Mouse (Mus musculus): ENCODE measurements around the gene Cxcl12. TPM values are rescaled to one million over a fixed set of nuclear protein-coding genes. Genes with fewer than 3 reads are reported as not detected.

Gene Cxcl12
- total RNA-seq (2021): 10 to 100 TPM; 43.4 to 45.8 TPM
- long read RNA-seq, experiment 1, full-length matches to known transcripts: 13 of 35 reads
- long read RNA-seq, experiment 1, partial matches to known transcripts: 0 of 35 reads
- long read RNA-seq, experiment 1, other reads (novel, unspliced or antisense): 22 of 35 reads
- long read RNA-seq, experiment 2, full-length matches to known transcripts: 16 of 44 reads
- long read RNA-seq, experiment 2, partial matches to known transcripts: 1 of 44 reads
- long read RNA-seq, experiment 2, other reads (novel, unspliced or antisense): 27 of 44 reads

DNA sequence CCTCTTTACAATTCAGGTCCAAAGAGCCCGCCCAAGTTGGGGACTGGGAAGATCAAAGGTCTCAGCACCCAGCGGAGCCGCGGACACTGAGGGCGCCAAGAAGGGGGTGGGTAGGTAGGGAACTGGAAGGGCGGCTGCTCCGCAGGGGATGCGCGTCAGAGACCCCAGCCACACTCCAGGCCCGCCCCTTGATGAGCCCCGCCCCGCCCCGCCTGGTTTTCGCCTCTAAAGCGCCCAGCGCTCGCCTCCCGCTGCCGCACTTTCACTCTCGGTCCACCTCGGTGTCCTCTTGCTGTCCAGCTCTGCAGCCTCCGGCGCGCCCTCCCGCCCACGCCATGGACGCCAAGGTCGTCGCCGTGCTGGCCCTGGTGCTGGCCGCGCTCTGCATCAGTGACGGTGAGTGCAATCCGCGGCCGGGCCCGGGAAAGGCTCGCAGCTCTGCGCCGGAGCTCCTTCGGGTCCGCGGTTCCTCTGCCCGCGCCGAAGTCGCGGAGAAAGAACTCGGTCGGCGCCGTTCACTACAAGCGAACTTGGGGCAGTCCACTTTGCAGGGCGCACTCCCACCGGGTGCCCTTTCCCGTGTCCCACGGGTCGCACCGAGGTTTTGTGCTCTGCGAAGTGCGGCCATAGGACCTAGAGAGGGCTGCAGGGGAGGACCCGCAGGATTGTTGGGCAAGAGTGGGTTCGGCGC, at the start of gene Cxcl12:
TSS of gene Cxcl12 (plus strand) at position 215 of the 691 bp plus-strand sequence.
- intact Hi-C loops (cut with DNase I): loop anchor here (5.0 to 10.0 kb wide), 4 partner anchors 401 to 589 kb away; partner anchors contain the start of gene Depp1
- H3K27ac ChIP-seq: peak within 1 kb of the TSS; percentile 69
- peak; percentile 27 to 30 for DNase-seq (ENCODE audit: extremely low spot score in 1 of 2, low spot score in 2 of 2)
- no peak for TF ChIP-seq CTCF (IDR thresholded peaks at IDR 0.05)
- peak within 1 kb of the TSS; percentile 56 for H3K4me3 ChIP-seq

- intact Hi-C loops (cut with DNase I): no loop called here
- no peak for TF ChIP-seq CTCF (IDR thresholded peaks at IDR 0.05)
- Histone ChIP-seq H3K27ac (no peak overlapping the region), H3K4me3 (no peak overlapping the region)
- DNase-seq (ENCODE audit: extremely low spot score in 1 of 2, low spot score in 2 of 2): no peak
These were observed 46.3 kb upstream of the Cxcl12 start for GRCm38 (mm10) chr6:117122074-117122473.

DNA sequence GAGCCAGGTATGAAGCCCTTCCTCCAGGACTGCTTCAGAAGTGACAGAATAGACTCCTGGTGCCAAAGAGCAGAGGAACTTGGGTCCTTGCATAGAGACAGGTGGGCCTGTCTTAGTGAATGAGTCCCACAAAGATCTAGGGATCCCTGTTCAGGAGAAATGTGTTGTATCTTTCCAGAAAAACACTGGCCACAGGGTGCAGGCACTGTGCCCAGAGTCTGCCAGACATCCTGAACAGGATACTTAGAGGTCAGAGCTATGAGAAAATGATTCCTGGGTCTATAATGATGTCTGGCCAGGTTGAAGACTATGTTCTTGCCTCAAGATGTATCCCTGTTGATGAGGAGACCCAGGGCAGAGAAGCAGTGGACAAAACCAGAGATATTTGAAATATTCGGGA, 42.0 kb upstream of the Cxcl12 start:
- intact Hi-C loops (cut with DNase I): no loop called here
- no peak overlapping the region for H3K4me3 ChIP-seq

GRCm38 (mm10) chr6:117129443-117129842, 38.9 kb upstream of the Cxcl12 start:
- intact Hi-C loops (cut with DNase I): no loop called here
- no peak for TF ChIP-seq CTCF (IDR thresholded peaks at IDR 0.05)
- DNase-seq (ENCODE audit: extremely low spot score in 1 of 2, low spot score in 2 of 2): no peak
- no peak overlapping the region for H3K27ac ChIP-seq
- no peak overlapping the region for H3K4me3 ChIP-seq

More for the DNA sequence above, 42.0 kb upstream of the Cxcl12 start:
- no peak overlapping the region for H3K27ac ChIP-seq
- no peak for TF ChIP-seq CTCF (IDR thresholded peaks at IDR 0.05)
- DNase-seq (ENCODE audit: extremely low spot score in 1 of 2, low spot score in 2 of 2): no peak

DNA sequence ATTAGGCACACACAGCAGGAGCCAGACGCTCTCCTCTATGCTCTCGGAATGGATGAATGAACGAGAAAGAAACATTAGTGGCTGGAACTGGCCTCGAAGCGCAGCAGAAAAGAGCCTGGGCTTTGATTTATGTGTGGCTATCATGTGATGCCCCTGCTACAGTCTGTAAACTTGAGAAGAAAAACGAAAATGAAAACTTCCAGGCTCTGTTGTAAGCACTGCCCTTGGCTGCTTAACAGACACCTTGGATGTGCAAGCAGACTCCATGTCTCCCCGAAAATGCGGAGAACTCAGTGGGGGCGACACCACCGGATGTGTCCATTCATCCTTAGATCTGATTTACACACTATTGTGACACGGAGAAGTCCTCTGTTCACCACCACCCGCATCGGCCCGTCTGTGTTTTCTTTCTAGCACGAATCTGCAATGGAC, 37.6 kb upstream of the Cxcl12 start:
- Histone ChIP-seq H3K4me3 (no peak overlapping the region), H3K27ac (no peak overlapping the region)
- intact Hi-C loops (cut with DNase I): no loop called here
- TF ChIP-seq CTCF (IDR thresholded peaks at IDR 0.05): no peak
- no peak for DNase-seq (ENCODE audit: extremely low spot score in 1 of 2, low spot score in 2 of 2)

DNA sequence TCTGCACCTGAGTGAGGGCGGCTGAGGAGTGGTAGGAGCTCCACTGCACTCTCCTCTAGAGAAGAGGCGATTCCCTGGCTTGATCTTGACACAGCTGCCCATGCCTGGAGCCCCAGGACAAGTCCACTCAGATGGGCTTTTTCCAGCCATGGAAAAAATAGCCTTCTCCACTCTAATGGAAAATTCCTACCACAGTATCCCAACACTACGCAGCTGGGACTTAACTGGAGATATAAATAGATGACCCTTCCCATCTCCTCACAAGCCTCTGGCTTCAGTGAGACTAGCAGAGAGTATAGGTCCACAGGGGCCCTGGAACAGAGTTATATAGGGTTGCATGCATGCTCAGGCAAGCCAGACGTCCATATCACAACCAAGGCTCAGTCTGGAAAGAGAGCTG, 33.8 kb upstream of the Cxcl12 start:
- no peak for TF ChIP-seq CTCF (IDR thresholded peaks at IDR 0.05)
- intact Hi-C loops (cut with DNase I): no loop called here
- DNase-seq (ENCODE audit: extremely low spot score in 1 of 2, low spot score in 2 of 2): no peak
- no peak overlapping the region for H3K4me3 ChIP-seq
- 0 out of 2 replicates have a peak overlapping the region, but pooled peaks have one; percentile 17 for H3K27ac ChIP-seq

- TF ChIP-seq CTCF (IDR thresholded peaks at IDR 0.05): no peak
- DNase-seq (ENCODE audit: extremely low spot score in 1 of 2, low spot score in 2 of 2): no peak
These were observed 30.6 kb upstream of the Cxcl12 start for GRCm38 (mm10) chr6:117137735-117138134.

GRCm38 (mm10) chr6:117140907-117141306, 27.4 kb upstream of the Cxcl12 start:
- Histone ChIP-seq H3K27ac (no peak overlapping the region), H3K4me3 (no peak overlapping the region)
- DNase-seq (ENCODE audit: extremely low spot score in 1 of 2, low spot score in 2 of 2): no peak
- intact Hi-C loops (cut with DNase I): loop anchor here (10.0 kb wide), 1 partner anchor 236 kb away; no protein-coding TSS in a partner anchor
- TF ChIP-seq CTCF (IDR thresholded peaks at IDR 0.05): no peak

More at GRCm38 (mm10) chr6:117137735-117138134, 30.6 kb upstream of the Cxcl12 start:
- Histone ChIP-seq H3K27ac (no peak overlapping the region), H3K4me3 (no peak overlapping the region)
- intact Hi-C loops (cut with DNase I): no loop called here

DNA sequence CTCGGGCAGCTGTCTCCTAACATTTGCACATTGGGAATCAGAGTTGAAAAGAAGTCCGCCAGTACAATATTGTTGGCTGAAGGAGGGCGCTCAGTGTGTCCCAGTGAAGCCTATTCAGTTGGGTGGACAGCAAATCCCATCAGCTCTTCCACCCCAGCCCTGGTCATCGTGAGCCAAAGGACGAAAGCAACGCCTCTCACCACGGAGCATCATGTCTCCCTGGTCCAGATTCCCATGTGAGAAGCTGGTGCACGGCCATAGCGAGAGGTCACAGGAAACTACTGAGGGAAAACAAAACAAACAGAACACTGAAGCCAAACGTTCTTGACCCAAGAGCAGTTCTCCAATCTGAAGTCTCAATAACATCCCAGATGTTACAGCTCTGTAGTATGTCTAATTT, 21.4 kb upstream of the Cxcl12 start:
- intact Hi-C loops (cut with DNase I): loop anchor here (10.0 kb wide), 1 partner anchor 242 kb away; no protein-coding TSS in a partner anchor
- Histone ChIP-seq H3K27ac (no peak overlapping the region), H3K4me3 (no peak overlapping the region)
- TF ChIP-seq CTCF (IDR thresholded peaks at IDR 0.05): no peak
- DNase-seq (ENCODE audit: extremely low spot score in 1 of 2, low spot score in 2 of 2): no peak

DNA sequence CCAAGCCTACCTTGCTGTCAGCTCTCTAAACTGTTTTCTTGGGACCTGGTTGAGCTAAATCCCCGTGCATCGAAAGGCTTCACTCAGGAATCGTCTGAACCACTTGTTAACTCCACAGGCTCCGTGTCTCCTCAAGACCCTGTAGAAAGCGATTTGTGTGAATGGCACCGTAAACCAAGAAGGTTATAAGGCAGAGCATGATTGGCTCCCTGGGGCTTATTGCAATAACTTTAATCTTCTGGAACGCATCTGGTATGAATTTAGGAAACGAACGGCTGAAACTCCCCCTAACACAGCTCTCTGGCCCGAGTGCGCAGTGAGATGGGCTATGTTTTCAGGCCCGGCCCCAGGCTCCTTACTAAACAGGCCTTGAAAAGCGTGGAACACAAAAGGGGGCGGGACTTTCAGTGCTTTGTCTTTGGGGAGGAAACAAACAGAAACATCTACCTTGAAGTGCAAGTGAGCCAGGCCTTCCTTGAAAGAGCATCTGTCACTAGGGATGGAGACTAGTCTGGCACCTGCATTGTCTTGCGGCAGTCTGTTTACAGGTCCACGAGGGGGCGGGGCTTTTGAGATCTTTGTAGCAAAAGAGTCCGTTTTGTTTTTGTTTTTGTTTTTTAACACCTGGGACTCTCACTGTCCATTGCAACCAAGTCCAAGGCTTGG, 16.7 kb upstream of the Cxcl12 start:
- Histone ChIP-seq H3K4me3 (no peak overlapping the region), H3K27ac (no peak overlapping the region)
- no peak for DNase-seq (ENCODE audit: extremely low spot score in 1 of 2, low spot score in 2 of 2)
- no peak for TF ChIP-seq CTCF (IDR thresholded peaks at IDR 0.05)
- intact Hi-C loops (cut with DNase I): no loop called here

- Histone ChIP-seq H3K4me3 (no peak overlapping the region), H3K27ac (no peak overlapping the region)
- no peak for TF ChIP-seq CTCF (IDR thresholded peaks at IDR 0.05)
- no peak for DNase-seq (ENCODE audit: extremely low spot score in 1 of 2, low spot score in 2 of 2)
- intact Hi-C loops (cut with DNase I): no loop called here
These were observed 15.3 kb upstream of the Cxcl12 start for GRCm38 (mm10) chr6:117153046-117153445.

- intact Hi-C loops (cut with DNase I): no loop called here
- H3K4me3 ChIP-seq: no peak overlapping the region
- no peak for TF ChIP-seq CTCF (IDR thresholded peaks at IDR 0.05)
- H3K27ac ChIP-seq: no peak overlapping the region
- DNase-seq (ENCODE audit: extremely low spot score in 1 of 2, low spot score in 2 of 2): no peak
These were observed 11.5 kb upstream of the Cxcl12 start for GRCm38 (mm10) chr6:117156846-117157245.
